Mouse (Mus musculus) heart, embryonic 12.5 days (tissue): ENCODE results near the gene Olfr670. TPM values are rescaled to one million over a fixed set of nuclear protein-coding genes. Genes with fewer than 3 reads are reported as not detected.
"Not testable (repeated sequence)": the region's sequence is repeated elsewhere in the genome, so short reads cannot be mapped to it uniquely, and the experiment has no call there.

Source experiments
- ATAC-seq: fragments of 200-750 bp; cut with Nextera tagmentation; 2 replicates; pipeline ENCODE4 v1.8.0; 2017; ENCODE audit warnings: moderate TSS enrichment, moderate library complexity; ENCODE audit not compliant: insufficient number of reproducible peaks, low FRiP score
- H3K27ac ChIP-seq: fragments of 300-500 bp; sonication (generic); 2 replicates; pipeline ENCODE4 v1.5.1; 2016; ENCODE audit warnings: mild to moderate bottlenecking, moderate library complexity; ENCODE audit not compliant: poor library complexity, severe bottlenecking
- H3K27me3 ChIP-seq: fragments of 300-500 bp; sonication (generic); replicated peaks from 2 replicates; pipeline ENCODE4 v1.6.1; 2016; ENCODE audit warnings: mild to moderate bottlenecking, moderate library complexity
- H3K36me3 ChIP-seq: fragments of 300-500 bp; sonication (generic); 2 replicates; pipeline ENCODE4 v1.6.1; 2016; ENCODE audit warnings: mild to moderate bottlenecking, moderate library complexity
- H3K4me1 ChIP-seq: fragments of 300-500 bp; sonication (generic); replicated peaks from 2 replicates; pipeline ENCODE4 v1.6.1; 2016; ENCODE audit warnings: mild to moderate bottlenecking
- H3K4me2 ChIP-seq: fragments of 300-500 bp; sonication (generic); 2 replicates; pipeline ENCODE4 v1.6.1; 2016; ENCODE audit warnings: mild to moderate bottlenecking, moderate library complexity
- H3K4me3 ChIP-seq: fragments of 300-500 bp; sonication (generic); 2 replicates; pipeline ENCODE4 v1.5.1; 2016; ENCODE audit warnings: mild to moderate bottlenecking
- H3K9ac ChIP-seq: fragments of 300-500 bp; sonication (generic); 2 replicates; pipeline ENCODE4 v1.6.1; 2016; ENCODE audit warnings: mild to moderate bottlenecking, moderate library complexity
- H3K9me3 ChIP-seq: fragments of 300-500 bp; sonication (generic); replicated peaks from 2 replicates; pipeline ENCODE4 v1.6.1; 2016; ENCODE audit warnings: mild to moderate bottlenecking, moderate library complexity
- WGBS: fragments of 180-500 bp; shearing (Covaris S2); methylation state at CpG from one replicate; pipeline ENCODE4 v1.1.7; 2016; 5-methylcytosine and 5-hydroxymethylcytosine counted together
- polyA plus RNA-seq: library from polyadenylated mRNA; unstranded; fragments of >200 nt; fragmentation: Nextera tagmentation; extraction: Ambion mirVana; gene quantifications from 2 replicates; pipeline ENCODE4 v1.2.1, GENCODE M21; 2016

Olfr670 gene
- polyA plus RNA-seq = not detected in 2 replicates

- no peaks in the 10 kb centered on the region for H3K27me3 ChIP-seq
- H3K36me3 ChIP-seq = no peaks in the 10 kb centered on the region
- no peak within 1 kb of the TSS for H3K4me3 ChIP-seq
- no peaks in the 10 kb centered on the region for H3K4me1 ChIP-seq
- no peak within 1 kb of the TSS for H3K27ac ChIP-seq
- H3K9ac ChIP-seq = no peak within 1 kb of the TSS
- ATAC-seq = no peak
- 0 out of 2 replicates have a peak, but pooled peaks cover 2% of the 10 kb centered on the region for H3K9me3 ChIP-seq
- WGBS = 59% methylated on average over 1 of the region's 1 CpGs
- H3K4me2 ChIP-seq = no peak within 1 kb of the TSS
These were observed at the start of gene Olfr670 for GRCm38 (mm10) chr7:104962520-104962919. Gene Olfr670, minus strand, starts transcription at chr7:104962620.

GRCm38 (mm10) chr7:105001929-105002328 is 39.5 kb upstream of the Olfr670 start, which contains the start of gene Olfr672:
Gene Olfr672, minus strand, starts transcription at chr7:105002029.
- Histone ChIP-seq H3K27me3 (no peaks in the 10 kb centered on the region), H3K4me1 (no peaks in the 10 kb centered on the region), H3K36me3 (no peaks in the 10 kb centered on the region), H3K27ac (no peak within 1 kb of the TSS), H3K9me3 (no peaks in the 10 kb centered on the region), H3K9ac (no peak within 1 kb of the TSS), H3K4me3 (no peak within 1 kb of the TSS), H3K4me2 (no peak within 1 kb of the TSS)
- no peak for ATAC-seq

- Histone ChIP-seq H3K9me3 (peaks cover 5% of the 10 kb centered on the region), H3K9ac (no peak within 1 kb of the TSS), H3K27me3 (no peaks in the 10 kb centered on the region), H3K27ac (no peak within 1 kb of the TSS), H3K4me1 (no peaks in the 10 kb centered on the region), H3K4me2 (no peak within 1 kb of the TSS), H3K4me3 (no peak within 1 kb of the TSS), H3K36me3 (no peaks in the 10 kb centered on the region)
- ATAC-seq = no peak
- WGBS = 69% methylated on average over 1 of the region's 1 CpGs
These were observed 16.6 kb upstream of the Olfr670 start, which contains the start of gene Olfr671 for GRCm38 (mm10) chr7:104979026-104979425. Gene Olfr671, minus strand, starts transcription at chr7:104979126.

GRCm38 (mm10) chr7:104972507-104972906 is 10.1 kb upstream of the Olfr670 start:
- H3K4me2 ChIP-seq, ATAC-seq, H3K27ac ChIP-seq, H3K27me3 ChIP-seq, H3K9ac ChIP-seq, H3K4me1 ChIP-seq, H3K36me3 ChIP-seq, H3K4me3 ChIP-seq, H3K9me3 ChIP-seq: not testable (repeated sequence)
- WGBS = 63% methylated on average over 2 of the region's 2 CpGs

GRCm38 (mm10) chr7:104950234-104950633 is 12.2 kb downstream of the Olfr670 start:
- H3K27ac ChIP-seq, H3K27me3 ChIP-seq, H3K9ac ChIP-seq, H3K36me3 ChIP-seq, H3K4me2 ChIP-seq, H3K4me1 ChIP-seq, H3K9me3 ChIP-seq, ATAC-seq, H3K4me3 ChIP-seq: not testable (repeated sequence)
- WGBS = 88% methylated on average over 16 of the region's 16 CpGs

GRCm38 (mm10) chr7:104933940-104934339 is 28.5 kb downstream of the Olfr670 start, which contains the start of gene Olfr669:
Gene Olfr669, plus strand, starts transcription at chr7:104934240.
- Histone ChIP-seq H3K36me3 (no peaks in the 10 kb centered on the region), H3K9ac (no peak within 1 kb of the TSS), H3K4me1 (no peaks in the 10 kb centered on the region), H3K9me3 (no peaks in the 10 kb centered on the region), H3K27ac (no peak within 1 kb of the TSS), H3K4me2 (no peak within 1 kb of the TSS), H3K4me3 (no peak within 1 kb of the TSS), H3K27me3 (no peaks in the 10 kb centered on the region)
- ATAC-seq = no peak
- 86% methylated on average over 1 of the region's 1 CpGs for WGBS

- no peaks in the 10 kb centered on the region for H3K9me3 ChIP-seq
- no peaks in the 10 kb centered on the region for H3K27me3 ChIP-seq
- no peak within 1 kb of the TSS for H3K4me2 ChIP-seq
- no peak within 1 kb of the TSS for H3K4me3 ChIP-seq
- no peak within 1 kb of the TSS for H3K9ac ChIP-seq
- 57% methylated on average over 1 of the region's 1 CpGs for WGBS
- H3K27ac ChIP-seq = no peak within 1 kb of the TSS
- H3K36me3 ChIP-seq = no peaks in the 10 kb centered on the region
- ATAC-seq = no peak
- no peaks in the 10 kb centered on the region for H3K4me1 ChIP-seq
These were observed 34.5 kb downstream of the Olfr670 start, which contains the start of gene Olfr668 for GRCm38 (mm10) chr7:104927957-104928356. Gene Olfr668, minus strand, starts transcription at chr7:104928057.

GRCm38 (mm10) chr7:104921382-104921781 is 41.0 kb downstream of the Olfr670 start, which contains the start of gene Olfr667:
Gene Olfr667, minus strand, starts transcription at chr7:104921482.
- no peak within 1 kb of the TSS for H3K4me2 ChIP-seq
- H3K36me3 ChIP-seq = no peaks in the 10 kb centered on the region
- no peaks in the 10 kb centered on the region for H3K4me1 ChIP-seq
- no peak for ATAC-seq
- H3K4me3 ChIP-seq = no peak within 1 kb of the TSS
- H3K27ac ChIP-seq = no peak within 1 kb of the TSS
- H3K9me3 ChIP-seq = no peaks in the 10 kb centered on the region
- H3K9ac ChIP-seq = no peak within 1 kb of the TSS
- 82% methylated on average over 1 of the region's 1 CpGs for WGBS
- no peaks in the 10 kb centered on the region for H3K27me3 ChIP-seq

Other genes with a start within 250 kb of the Olfr670 start
- not detected in 2 replicates for gene Usp17le, start 185.2 kb downstream of the Olfr670 start, polyA plus RNA-seq
- not detected in 2 replicates for gene Usp17lb, start 120.0 kb downstream of the Olfr670 start, polyA plus RNA-seq
- not detected in 2 replicates for gene Usp17la, start 105.6 kb downstream of the Olfr670 start, polyA plus RNA-seq
- not detected in 2 replicates for gene Olfr665, start 84.6 kb downstream of the Olfr670 start, polyA plus RNA-seq
- not detected in 2 replicates for gene Olfr666, start 66.7 kb downstream of the Olfr670 start, polyA plus RNA-seq
- gene Olfr667, start 41.1 kb downstream of the Olfr670 start, polyA plus RNA-seq = not detected in 2 replicates
- gene Olfr668, start 34.6 kb downstream of the Olfr670 start, polyA plus RNA-seq = not detected in 2 replicates
- gene Olfr669, start 28.4 kb downstream of the Olfr670 start, polyA plus RNA-seq = not detected in 2 replicates
- gene Olfr671, start 16.5 kb upstream of the Olfr670 start, polyA plus RNA-seq = not detected in 2 replicates
- not detected in 2 replicates for gene Olfr672, start 39.4 kb upstream of the Olfr670 start, polyA plus RNA-seq
- gene Olfr675, start 65.8 kb upstream of the Olfr670 start, polyA plus RNA-seq = not detected in 2 replicates
- not detected in 2 replicates for gene Olfr676, start 70.1 kb upstream of the Olfr670 start, polyA plus RNA-seq
- gene Olfr677, start 88.8 kb upstream of the Olfr670 start, polyA plus RNA-seq = not detected in 2 replicates
- gene Olfr678, start 101.9 kb upstream of the Olfr670 start, polyA plus RNA-seq = not detected in 2 replicates
- not detected in 2 replicates for gene Olfr679, start 118.6 kb upstream of the Olfr670 start, polyA plus RNA-seq
- not detected in 2 replicates for gene Olfr680-ps1, start 130.2 kb upstream of the Olfr670 start, polyA plus RNA-seq
- not detected in 2 replicates for gene Olfr681, start 154.2 kb upstream of the Olfr670 start, polyA plus RNA-seq
- not detected in 2 replicates for gene Olfr683, start 184.4 kb upstream of the Olfr670 start, polyA plus RNA-seq
- not detected in 2 replicates for gene Olfr684, start 201.0 kb upstream of the Olfr670 start, polyA plus RNA-seq
- not detected in 2 replicates for gene Olfr685, start 223.4 kb upstream of the Olfr670 start, polyA plus RNA-seq
- gene Olfr686, start 244.9 kb upstream of the Olfr670 start, polyA plus RNA-seq = not detected in 2 replicates